Mouse (Mus musculus): ENCODE measurements around the gene Pcdh7. TPM values are rescaled to one million over a fixed set of nuclear protein-coding genes. Genes with fewer than 3 reads are reported as not detected.
A peak's percentile ranks its signal among the peaks of the same experiment; 100 is the strongest.

The Pcdh7 gene
- total RNA-seq, 2 experiments from 2014 or later, result 0.58 to 2.2 TPM

- ATAC-seq (replicated peaks; ENCODE audit: poor library complexity), result no peak
Measured at GRCm38 (mm10) chr5:57788775-57789509, 71.2 kb downstream of the Pcdh7 start.

GRCm38 (mm10) chr5:57796337-57796736 is 78.6 kb downstream of the Pcdh7 start:
- ATAC-seq (replicated peaks; ENCODE audit: poor library complexity), result no peak

- ATAC-seq (replicated peaks; ENCODE audit: poor library complexity), result no peak
Measured at GRCm38 (mm10) chr5:57797951-57798670, 80.3 kb downstream of the Pcdh7 start.

- ATAC-seq (replicated peaks; ENCODE audit: poor library complexity), result no peak
Measured at GRCm38 (mm10) chr5:57803108-57803507, 85.3 kb downstream of the Pcdh7 start.

GRCm38 (mm10) chr5:57803890-57804289 is 86.1 kb downstream of the Pcdh7 start:
- ATAC-seq (replicated peaks; ENCODE audit: poor library complexity), result no peak

GRCm38 (mm10) chr5:57807350-57807749 is 89.6 kb downstream of the Pcdh7 start:
- ATAC-seq (replicated peaks; ENCODE audit: poor library complexity), result peak; percentile 39; the same call in 1 of the 2 replicates

- no peak for ATAC-seq (replicated peaks; ENCODE audit: poor library complexity)
Measured at GRCm38 (mm10) chr5:57810641-57811040, 92.9 kb downstream of the Pcdh7 start.

- ATAC-seq (replicated peaks; ENCODE audit: poor library complexity), result 0 out of 2 replicates have a peak, but pooled peaks have one; percentile 3
Measured at GRCm38 (mm10) chr5:57815964-57816589, 98.3 kb downstream of the Pcdh7 start.

GRCm38 (mm10) chr5:57819788-57820187 is 102.0 kb downstream of the Pcdh7 start:
- ATAC-seq (replicated peaks; ENCODE audit: poor library complexity), result no peak

- ATAC-seq (replicated peaks; ENCODE audit: poor library complexity), result no peak
Measured at GRCm38 (mm10) chr5:57821099-57821498, 103.3 kb downstream of the Pcdh7 start.

GRCm38 (mm10) chr5:57828437-57828836 is 110.7 kb downstream of the Pcdh7 start:
- ATAC-seq (replicated peaks; ENCODE audit: poor library complexity), result no peak

- no peak for ATAC-seq (replicated peaks; ENCODE audit: poor library complexity)
Measured at GRCm38 (mm10) chr5:57837150-57837549, 119.4 kb downstream of the Pcdh7 start.

- no peak for ATAC-seq (replicated peaks; ENCODE audit: poor library complexity)
Measured at GRCm38 (mm10) chr5:57841357-57842119, 123.8 kb downstream of the Pcdh7 start.

- ATAC-seq (replicated peaks; ENCODE audit: poor library complexity), result no peak
Measured at GRCm38 (mm10) chr5:57847500-57847899, 129.7 kb downstream of the Pcdh7 start.

- ATAC-seq (replicated peaks; ENCODE audit: poor library complexity), result peak; percentile 26; the same call in 1 of the 2 replicates
Measured at GRCm38 (mm10) chr5:57850111-57850510, 132.3 kb downstream of the Pcdh7 start.

GRCm38 (mm10) chr5:57857316-57857715 is 139.5 kb downstream of the Pcdh7 start:
- ATAC-seq (replicated peaks; ENCODE audit: poor library complexity), result peak; percentile 83

- peak; percentile 61 for ATAC-seq (replicated peaks; ENCODE audit: poor library complexity)
Measured at GRCm38 (mm10) chr5:57864254-57864653, 146.5 kb downstream of the Pcdh7 start.

GRCm38 (mm10) chr5:57865256-57865655 is 147.5 kb downstream of the Pcdh7 start:
- no peak for ATAC-seq (replicated peaks; ENCODE audit: poor library complexity)

- peak; percentile 66 for ATAC-seq (replicated peaks; ENCODE audit: poor library complexity)
Measured at GRCm38 (mm10) chr5:57866097-57866496, 148.3 kb downstream of the Pcdh7 start.

- ATAC-seq (replicated peaks; ENCODE audit: poor library complexity), result no peak
Measured at GRCm38 (mm10) chr5:57867906-57868305, 150.1 kb downstream of the Pcdh7 start.

- ATAC-seq (replicated peaks; ENCODE audit: poor library complexity), result 0 out of 2 replicates have a peak, but pooled peaks have one; percentile 20
Measured at GRCm38 (mm10) chr5:57868702-57869101, 150.9 kb downstream of the Pcdh7 start.

All from megakaryocyte progenitor cell, adult 5-6 weeks (primary cell).